Mouse (Mus musculus): ENCODE results near the gene Tcp11.

GRCm38 (mm10) chr17:28104416-28104815, 24.0 kb upstream of the Tcp11 start:
- TF ChIP-seq CTCF (IDR thresholded peaks at IDR 0.05; ENCODE audit: control insufficient read depth, insufficient read depth, low read length) (no peak), POLR2A (IDR thresholded peaks at IDR 0.05; ENCODE audit: borderline replicate concordance, control insufficient read depth, low read depth, low read length) (no peak)
